Mouse (Mus musculus) small intestine, adult 2 months (tissue): ENCODE data around the gene Klk1.
"Not testable (repeated sequence)": the region's sequence is repeated elsewhere in the genome, so short reads cannot be mapped to it uniquely, and the experiment has no call there.

Source experiments
- CTCF ChIP-seq: fragments of 200-500 bp; IDR thresholded peaks from 2 replicates; pipeline ENCODE4 v1.5.1; 2012; ENCODE audit warnings: low read depth, mild to moderate bottlenecking, control low read depth, inconsistent platforms, low read length, moderate library complexity, mixed read lengths; ENCODE audit not compliant: insufficient replicate concordance, insufficient read length; ENCODE audit errors: extremely low read depth
- POLR2A ChIP-seq: fragments of 200-500 bp; IDR thresholded peaks from 2 replicates; pipeline ENCODE4 v1.6.1; 2012; ENCODE audit warnings: low read depth, mild to moderate bottlenecking, control low read depth, inconsistent platforms, low read length, moderate library complexity

DNA sequence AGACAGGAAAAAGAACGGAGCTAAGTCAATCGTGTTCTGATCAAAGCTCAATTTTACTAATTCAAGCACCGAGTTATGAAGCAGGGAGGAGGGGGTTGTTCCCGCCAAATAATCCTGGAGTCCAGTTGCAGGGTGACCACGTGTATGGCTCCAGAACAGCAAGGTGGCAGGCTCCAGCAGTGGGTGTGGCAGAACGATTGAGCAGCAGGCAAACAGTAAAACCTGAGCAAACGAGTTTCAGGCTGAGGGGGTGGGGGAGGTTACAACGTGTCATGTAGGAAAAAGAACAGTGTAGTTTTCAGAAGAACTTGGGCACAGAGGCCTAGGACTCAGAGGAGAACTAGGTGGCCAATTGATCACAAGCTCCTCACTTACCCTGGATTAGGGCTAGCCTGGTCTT lies 38.6 kb upstream of the Klk1 start:
- not testable (repeated sequence) for TF ChIP-seq POLR2A, CTCF
